Mouse (Mus musculus) ES-Bruce4 (cell line): ENCODE data around the gene Dennd2a.

Experiments
- CTCF ChIP-seq: IDR thresholded peaks from one replicate; pipeline ENCODE4 v1.8.1; 2011; ENCODE audit warnings: low read depth, low read length
- POLR2A ChIP-seq: IDR thresholded peaks from one replicate; pipeline ENCODE4 v1.8.1; 2011; ENCODE audit warnings: low read length; ENCODE audit not compliant: insufficient read depth

DNA sequence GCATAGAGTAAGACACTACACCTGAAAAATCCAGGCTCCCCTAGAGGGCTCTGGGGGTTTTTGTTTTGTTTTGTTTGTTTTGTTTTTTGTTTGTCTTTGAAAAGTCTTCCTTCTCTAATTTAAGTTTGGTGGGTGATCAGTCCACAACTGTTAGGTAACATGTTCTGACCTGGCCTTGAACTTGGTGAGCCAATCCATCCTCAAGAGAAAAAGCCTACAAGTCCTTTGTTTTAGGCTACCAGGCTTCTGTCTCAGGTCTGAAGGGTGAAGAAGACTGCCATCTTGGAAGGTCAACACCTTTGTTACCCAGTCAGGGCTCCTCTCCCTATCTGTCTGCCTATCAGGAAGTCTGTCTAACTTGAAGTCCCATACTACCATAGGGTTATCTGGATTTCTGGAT, 124.0 kb downstream of the Dennd2a start:
- TF ChIP-seq POLR2A: no peak
- no peak for TF ChIP-seq CTCF
